Mouse (Mus musculus) stomach, embryonic 16.5 days (tissue): ENCODE measurements around the gene Bmp7. TPM values are rescaled to one million over a fixed set of nuclear protein-coding genes. Genes with fewer than 3 reads are reported as not detected.

ENCODE experiments used
- ATAC-seq: fragments of 200-750 bp; cut with Nextera tagmentation; 2 replicates; pipeline ENCODE4 v1.8.0; 2017; ENCODE audit warnings: moderate number of reproducible peaks, moderate TSS enrichment; ENCODE audit not compliant: insufficient read depth, low FRiP score
- H3K27ac ChIP-seq: fragments of 300-500 bp; sonication (generic); 2 replicates; pipeline ENCODE4 v1.5.1; 2014; ENCODE audit warnings: low read length
- H3K27me3 ChIP-seq: fragments of 300-500 bp; sonication (generic); 2 replicates; pipeline ENCODE4 v1.6.1; 2014; ENCODE audit warnings: low read length, control low read depth, mixed read lengths; ENCODE audit not compliant: control insufficient read depth, insufficient read depth
- H3K36me3 ChIP-seq: fragments of 300-500 bp; sonication (generic); 2 replicates; pipeline ENCODE4 v1.6.1; 2014; ENCODE audit warnings: low read length; ENCODE audit not compliant: control insufficient read depth, insufficient read depth
- H3K4me1 ChIP-seq: fragments of 300-500 bp; sonication (generic); 2 replicates; pipeline ENCODE4 v1.6.1; 2014; ENCODE audit warnings: low read length, control low read depth, mixed read lengths; ENCODE audit not compliant: control insufficient read depth, insufficient read depth
- H3K4me2 ChIP-seq: fragments of 300-500 bp; sonication (generic); 2 replicates; pipeline ENCODE4 v1.6.1; 2014; ENCODE audit warnings: low read depth, low read length, mixed read lengths
- H3K4me3 ChIP-seq: fragments of 300-500 bp; sonication (generic); replicated peaks from 2 replicates; pipeline ENCODE4 v1.5.1; 2014; ENCODE audit warnings: mild to moderate bottlenecking, low read length
- H3K9ac ChIP-seq: fragments of 300-500 bp; sonication (generic); 2 replicates; pipeline ENCODE4 v1.6.1; 2014; ENCODE audit warnings: low read length
- H3K9me3 ChIP-seq: fragments of 300-500 bp; sonication (generic); replicated peaks from 2 replicates; pipeline ENCODE4 v1.6.1; 2016; ENCODE audit warnings: low read length, control low read depth; ENCODE audit not compliant: control insufficient read depth
- WGBS: fragments of 180-500 bp; shearing (Covaris S2); extraction: QIAGEN DNeasy Blood & Tissue Kit; methylation state at CpG from one replicate; pipeline ENCODE4 v1.1.7; 2014; 5-methylcytosine and 5-hydroxymethylcytosine counted together
- polyA plus RNA-seq: library from polyadenylated mRNA; unstranded; fragments of >200 nt; fragmentation: Nextera tagmentation; extraction: Ambion mirVana; gene quantifications from 2 replicates; pipeline ENCODE4 v1.2.1, GENCODE M21; 2015

Gene Bmp7
- polyA plus RNA-seq, 1 experiment from 2014 or later: 15.7 TPM

GRCm38 (mm10) chr2:172866356-172866755 is 73.8 kb downstream of the Bmp7 start:
- ATAC-seq: no peak
- Histone ChIP-seq H3K36me3 (0 out of 2 replicates have a peak, but pooled peaks cover 3% of the 10 kb centered on the region), H3K27ac (peak overlapping the region; percentile 90; the same call in 1 of the 2 replicates), H3K9me3 (0 out of 2 replicates have a peak, but pooled peaks cover 2% of the 10 kb centered on the region), H3K9ac (no peak overlapping the region), H3K27me3 (no peaks in the 10 kb centered on the region), H3K4me1 (peaks cover 30% of the 10 kb centered on the region), H3K4me3 (no peak overlapping the region), H3K4me2 (no peak overlapping the region)
- 75% methylated on average over 5 of the region's 5 CpGs for WGBS

GRCm38 (mm10) chr2:172865165-172865564 is 75.0 kb downstream of the Bmp7 start:
- Histone ChIP-seq H3K4me3 (no peak overlapping the region), H3K9ac (no peak overlapping the region), H3K27ac (no peak overlapping the region), H3K36me3 (0 out of 2 replicates have a peak, but pooled peaks cover 3% of the 10 kb centered on the region), H3K9me3 (0 out of 2 replicates have a peak, but pooled peaks cover 2% of the 10 kb centered on the region), H3K4me1 (peaks cover 32% of the 10 kb centered on the region), H3K27me3 (no peaks in the 10 kb centered on the region), H3K4me2 (no peak overlapping the region)
- WGBS: 93% methylated on average over 6 of the region's 6 CpGs
- no peak for ATAC-seq

- peaks cover 32% of the 10 kb centered on the region for H3K4me1 ChIP-seq
- H3K36me3 ChIP-seq: 0 out of 2 replicates have a peak, but pooled peaks cover 3% of the 10 kb centered on the region
- no peak overlapping the region for H3K9ac ChIP-seq
- ATAC-seq: no peak
- 89% methylated on average over 7 of the region's 7 CpGs for WGBS
- H3K4me3 ChIP-seq: no peak overlapping the region
- no peaks in the 10 kb centered on the region for H3K27me3 ChIP-seq
- H3K4me2 ChIP-seq: no peak overlapping the region
- H3K9me3 ChIP-seq: 0 out of 2 replicates have a peak, but pooled peaks cover 2% of the 10 kb centered on the region
- no peak overlapping the region for H3K27ac ChIP-seq
Measured at GRCm38 (mm10) chr2:172864566-172864965, 75.6 kb downstream of the Bmp7 start.

GRCm38 (mm10) chr2:172863469-172863856 is 76.7 kb downstream of the Bmp7 start:
- H3K9me3 ChIP-seq: no peaks in the 10 kb centered on the region
- H3K27me3 ChIP-seq: no peaks in the 10 kb centered on the region
- WGBS: 21% methylated on average over 14 of the region's 14 CpGs
- H3K4me3 ChIP-seq: peak overlapping the region; percentile 24
- peaks cover 32% of the 10 kb centered on the region for H3K4me1 ChIP-seq
- H3K27ac ChIP-seq: peak overlapping the region; percentile 59
- peak overlapping the region; percentile 6; the same call in 1 of the 2 replicates for H3K9ac ChIP-seq
- peak; percentile 8; the same call in 1 of the 2 replicates for ATAC-seq
- peak overlapping the region; percentile 53 for H3K4me2 ChIP-seq
- no peaks in the 10 kb centered on the region for H3K36me3 ChIP-seq

- Histone ChIP-seq H3K9ac (peak overlapping the region; percentile 38; the same call in 1 of the 2 replicates), H3K4me1 (peaks cover 32% of the 10 kb centered on the region), H3K4me3 (peak overlapping the region; percentile 24), H3K4me2 (peak overlapping the region; percentile 53), H3K36me3 (no peaks in the 10 kb centered on the region), H3K27ac (peak overlapping the region; percentile 59), H3K9me3 (no peaks in the 10 kb centered on the region), H3K27me3 (no peaks in the 10 kb centered on the region)
- WGBS: 15% methylated on average over 29 of the region's 29 CpGs
- ATAC-seq: peak; percentile 84
Measured at GRCm38 (mm10) chr2:172862850-172863468, 77.2 kb downstream of the Bmp7 start.

- ATAC-seq: no peak
Measured at GRCm38 (mm10) chr2:172862424-172862823, 77.7 kb downstream of the Bmp7 start.

GRCm38 (mm10) chr2:172861590-172861989 is 78.5 kb downstream of the Bmp7 start:
- Histone ChIP-seq H3K9me3 (no peaks in the 10 kb centered on the region), H3K36me3 (no peaks in the 10 kb centered on the region), H3K9ac (peak overlapping the region; percentile 45; the same call in 1 of the 2 replicates), H3K4me3 (no peak overlapping the region), H3K4me2 (no peak overlapping the region), H3K27me3 (no peaks in the 10 kb centered on the region), H3K4me1 (peaks cover 27% of the 10 kb centered on the region), H3K27ac (peak overlapping the region; percentile 15; the same call in 1 of the 2 replicates)
- peak; percentile 45; the same call in 1 of the 2 replicates for ATAC-seq
- 50% methylated on average over 14 of the region's 14 CpGs for WGBS

More at GRCm38 (mm10) chr2:172862424-172862823, 77.7 kb downstream of the Bmp7 start:
- H3K9me3 ChIP-seq: no peaks in the 10 kb centered on the region
- peaks cover 32% of the 10 kb centered on the region for H3K4me1 ChIP-seq
- H3K9ac ChIP-seq: 0 out of 2 replicates have a peak overlapping the region, but pooled peaks have one; percentile 38
- H3K27ac ChIP-seq: no peak overlapping the region
- no peaks in the 10 kb centered on the region for H3K36me3 ChIP-seq
- H3K4me2 ChIP-seq: peak overlapping the region; percentile 53
- no peak overlapping the region for H3K4me3 ChIP-seq
- 54% methylated on average over 19 of the region's 19 CpGs for WGBS
- no peaks in the 10 kb centered on the region for H3K27me3 ChIP-seq

GRCm38 (mm10) chr2:172860593-172860992 is 79.5 kb downstream of the Bmp7 start:
- ATAC-seq: no peak
- WGBS: 86% methylated on average over 8 of the region's 8 CpGs
- Histone ChIP-seq H3K4me2 (no peak overlapping the region), H3K9me3 (no peaks in the 10 kb centered on the region), H3K36me3 (no peaks in the 10 kb centered on the region), H3K4me3 (no peak overlapping the region), H3K4me1 (peaks cover 31% of the 10 kb centered on the region; the same call in 1 of the 2 replicates), H3K27me3 (no peaks in the 10 kb centered on the region), H3K9ac (no peak overlapping the region), H3K27ac (no peak overlapping the region)

- H3K4me3 ChIP-seq: no peak overlapping the region
- WGBS: 88% methylated on average over 7 of the region's 7 CpGs
Measured at GRCm38 (mm10) chr2:172860104-172860503, 80.0 kb downstream of the Bmp7 start.

More at GRCm38 (mm10) chr2:172860104-172860503, 80.0 kb downstream of the Bmp7 start:
- Histone ChIP-seq H3K27me3 (no peaks in the 10 kb centered on the region), H3K36me3 (no peaks in the 10 kb centered on the region), H3K27ac (no peak overlapping the region), H3K9me3 (no peaks in the 10 kb centered on the region), H3K4me2 (no peak overlapping the region), H3K9ac (no peak overlapping the region), H3K4me1 (peaks cover 31% of the 10 kb centered on the region; the same call in 1 of the 2 replicates)
- ATAC-seq: no peak
